Mouse (Mus musculus): ENCODE measurements around the gene Ppp1r3f. TPM values are rescaled to one million over a fixed set of nuclear protein-coding genes. Genes with fewer than 3 reads are reported as not detected.

The Ppp1r3f gene
- 1 to 10 TPM; 2.6 to 3.4 TPM for total RNA-seq (2021)
- long read RNA-seq, experiment 1, full-length matches to known transcripts: 2 of 2 reads
- long read RNA-seq, experiment 1, partial matches to known transcripts: 0 of 2 reads
- long read RNA-seq, experiment 1, other reads (novel, unspliced or antisense): 0 of 2 reads
- long read RNA-seq, experiment 2, partial matches to known transcripts: 0 of 4 reads
- long read RNA-seq, experiment 2, other reads (novel, unspliced or antisense): 0 of 4 reads

DNA sequence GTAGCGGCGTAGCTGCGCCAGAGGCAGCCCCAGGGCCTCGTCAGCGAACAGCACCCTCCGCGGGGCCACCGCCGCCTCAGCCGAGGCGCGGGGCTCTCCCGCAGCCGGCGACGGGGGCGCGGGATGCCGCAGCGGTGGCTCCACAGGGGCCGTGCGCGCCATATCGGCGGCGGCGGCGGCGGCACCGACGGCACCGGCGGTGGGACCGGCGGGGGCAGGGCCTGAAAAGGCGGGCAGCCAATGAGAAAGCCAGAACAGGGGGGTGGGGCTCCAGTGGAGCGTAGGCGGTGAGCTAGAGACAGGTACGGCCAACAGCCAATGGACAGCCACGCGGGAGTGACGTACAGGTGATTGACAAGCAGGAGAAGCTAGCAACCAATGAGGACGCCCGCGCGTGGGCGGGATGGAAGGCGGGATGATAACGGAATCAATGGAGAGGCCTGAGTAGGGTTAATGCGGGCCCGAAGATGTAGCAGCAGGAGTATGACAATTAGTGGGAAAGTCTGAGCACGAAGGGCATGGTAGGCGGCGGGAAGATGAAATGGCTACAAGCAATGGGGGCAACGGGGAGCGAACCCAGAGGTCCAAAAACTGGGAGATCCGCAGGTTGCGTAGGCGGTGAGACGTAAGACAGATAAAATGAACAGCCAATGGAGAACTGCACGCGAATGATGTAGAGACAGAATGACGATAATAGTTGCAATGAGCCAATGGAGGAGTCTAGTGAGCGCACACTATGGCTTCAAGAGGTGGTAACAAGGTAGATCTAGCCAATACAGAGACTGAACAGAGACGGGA lies at the start of gene Ppp1r3f:
Gene Ppp1r3f, minus strand, starts transcription at position 197 of the 798 bp plus-strand sequence.
- DNase-seq (ENCODE audit: low spot score in 2 of 2): peak; percentile 72 to 86

DNA sequence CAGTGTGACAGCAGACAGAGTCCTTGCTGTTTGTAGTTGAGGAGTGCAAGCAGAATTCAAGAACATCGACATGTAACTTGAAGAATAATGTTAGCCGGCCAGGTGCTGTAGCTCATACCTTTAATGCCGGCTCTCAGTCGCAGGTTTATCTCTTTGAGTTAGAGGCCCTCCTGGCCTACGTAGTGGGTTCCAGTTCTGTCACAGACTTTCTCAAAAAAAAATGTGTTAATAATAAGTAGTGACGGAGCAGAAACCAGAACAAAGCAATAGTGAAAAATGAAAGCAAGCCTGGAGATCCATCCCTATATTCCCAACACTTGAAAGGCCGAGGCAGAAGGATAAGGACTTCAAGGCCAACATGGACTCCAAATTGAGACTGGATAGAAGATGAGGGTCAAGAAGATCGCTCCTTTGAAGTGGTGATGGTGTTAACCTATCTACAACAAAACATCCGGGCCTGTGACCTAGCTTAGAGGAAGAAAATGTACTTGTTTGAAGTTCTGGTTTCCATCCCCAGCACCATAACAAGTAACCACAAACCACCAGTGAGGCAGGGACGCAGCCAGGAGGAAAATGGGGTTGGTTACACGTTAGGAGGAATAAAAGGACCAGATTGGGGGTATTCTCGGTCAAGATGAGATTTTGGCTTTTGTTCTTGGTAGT lies 43.9 kb upstream of the Ppp1r3f start:
- DNase-seq (ENCODE audit: low spot score in 2 of 2): no peak

DNA sequence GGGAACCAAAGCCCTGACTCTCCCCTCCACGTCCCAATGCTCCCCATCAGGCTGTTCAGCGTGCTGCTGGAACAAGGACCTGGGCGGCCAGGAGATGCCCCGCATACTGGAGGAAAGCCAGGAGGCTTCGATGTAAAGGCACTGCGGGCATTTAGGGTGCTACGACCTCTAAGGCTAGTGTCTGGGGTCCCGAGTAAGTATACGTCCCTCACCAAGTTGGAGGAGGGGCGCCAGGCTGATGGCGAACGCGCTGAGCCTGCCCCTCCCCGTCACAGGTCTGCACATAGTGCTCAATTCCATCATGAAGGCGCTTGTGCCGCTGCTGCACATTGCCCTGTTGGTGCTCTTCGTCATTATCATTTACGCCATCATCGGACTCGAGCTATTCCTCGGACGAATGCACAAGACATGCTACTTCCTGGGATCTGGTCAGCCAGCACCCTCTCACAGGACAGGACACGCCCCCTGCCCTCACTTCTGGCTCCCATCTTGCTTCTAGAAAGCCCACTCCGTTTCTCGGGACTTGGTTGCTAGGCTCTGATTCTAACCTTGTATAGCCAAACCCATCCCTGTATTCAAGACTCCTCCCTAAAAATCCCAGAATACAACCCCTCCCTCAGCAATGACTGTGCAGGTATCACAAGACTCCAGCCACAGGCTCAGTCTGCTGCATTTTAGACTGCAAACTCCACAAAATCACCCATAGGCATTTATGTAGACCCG lies 36.6 kb upstream of the Ppp1r3f start:
- DNase-seq (ENCODE audit: low spot score in 2 of 2): no peak

DNA sequence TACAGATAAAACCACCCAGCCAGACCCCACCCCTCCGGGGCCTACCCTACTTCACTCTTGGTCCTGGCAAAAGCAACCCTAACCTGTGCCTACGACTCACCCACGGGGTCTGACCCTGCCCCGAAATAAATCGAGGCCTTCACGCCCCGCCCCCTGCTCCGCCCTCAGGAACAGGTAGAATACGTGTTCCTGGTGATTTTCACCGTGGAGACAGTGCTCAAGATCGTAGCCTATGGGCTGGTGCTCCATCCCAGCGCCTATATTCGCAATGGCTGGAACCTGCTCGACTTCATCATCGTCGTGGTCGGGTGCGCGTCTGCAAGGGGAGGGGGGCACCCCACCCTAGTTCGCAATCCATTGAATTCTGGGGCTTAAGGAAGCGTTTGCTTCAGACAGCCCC lies 36.0 kb upstream of the Ppp1r3f start:
- DNase-seq (ENCODE audit: low spot score in 2 of 2): no peak

DNA sequence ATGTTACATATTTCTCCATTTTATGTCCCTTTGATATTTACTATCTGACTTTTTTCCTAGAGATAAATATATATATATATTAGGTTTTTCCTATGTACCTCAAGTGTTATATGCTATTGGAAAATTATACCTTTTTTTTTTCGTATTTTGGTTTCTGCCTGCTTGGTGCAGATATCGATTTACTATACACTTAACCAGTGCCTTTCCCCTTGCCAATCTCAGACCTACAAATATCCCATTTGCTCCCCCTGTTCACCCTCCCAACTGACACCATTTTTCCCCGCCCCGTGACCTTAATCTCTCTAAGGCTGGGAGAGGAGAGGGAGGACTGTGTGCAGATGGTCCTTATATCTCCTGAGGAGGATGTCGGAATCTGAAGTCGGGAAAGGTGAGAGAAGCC lies 32.7 kb upstream of the Ppp1r3f start, which contains the start of gene Cacna1f:
Gene Cacna1f, plus strand, starts transcription at position 301 of the 400 bp plus-strand sequence.
- no peak for DNase-seq (ENCODE audit: low spot score in 2 of 2)

DNA sequence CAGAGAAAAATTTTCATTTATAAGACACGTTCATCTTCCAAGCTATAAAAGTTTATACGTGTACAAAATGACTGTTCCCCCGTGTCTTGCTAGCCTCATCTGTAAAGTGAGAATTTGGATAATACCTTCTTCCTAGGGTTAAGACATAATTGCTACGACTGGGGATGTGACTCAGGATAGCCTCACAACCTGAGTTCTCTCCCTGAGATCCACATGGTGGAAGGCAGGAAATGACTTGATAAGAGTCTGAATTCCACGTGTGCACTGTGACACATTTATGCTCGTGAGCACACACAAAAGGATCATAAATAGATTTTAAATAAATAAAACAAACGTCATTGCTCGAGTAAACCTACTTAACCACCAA lies 31.5 kb upstream of the Ppp1r3f start:
- DNase-seq (ENCODE audit: low spot score in 2 of 2): no peak

DNA sequence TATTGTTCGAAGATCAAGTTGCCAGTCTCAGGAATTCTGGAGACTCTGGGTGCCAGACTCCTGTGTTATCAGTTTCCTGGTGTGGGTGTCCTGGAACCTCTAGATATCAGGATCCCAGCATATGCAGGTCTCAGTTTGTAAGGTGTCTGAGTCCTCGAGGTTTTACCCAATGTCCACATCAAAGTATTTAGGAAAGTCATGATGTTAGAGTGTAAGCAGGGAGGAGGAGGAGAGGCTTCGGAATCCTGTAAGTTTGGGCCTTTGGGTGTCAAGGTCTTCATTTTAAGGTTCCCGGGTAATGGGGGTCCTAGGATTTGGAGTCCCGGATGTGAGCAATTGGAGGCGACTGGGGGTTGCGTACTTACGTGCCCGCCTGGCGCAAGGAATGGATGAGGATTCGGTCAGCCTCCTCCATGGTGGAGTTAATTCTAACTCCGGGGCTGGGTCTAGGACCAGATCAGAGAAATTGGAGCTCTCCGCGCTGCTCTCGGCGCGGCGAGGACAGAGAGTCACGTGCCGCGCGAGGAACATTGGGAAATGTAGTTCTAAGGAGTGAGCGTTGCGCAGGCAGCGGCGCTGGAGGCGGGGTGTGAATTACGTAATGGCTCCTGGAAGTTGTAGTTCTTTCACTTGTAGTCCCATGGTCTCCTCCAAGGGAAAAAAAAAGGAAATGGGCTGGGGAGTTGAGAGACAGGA lies 30.9 kb upstream of the Ppp1r3f start, which contains the start of gene Ccdc22:
Gene Ccdc22, minus strand, starts transcription at position 639 of the 696 bp plus-strand sequence.
- DNase-seq (ENCODE audit: low spot score in 2 of 2): peak; percentile 46 to 80

DNA sequence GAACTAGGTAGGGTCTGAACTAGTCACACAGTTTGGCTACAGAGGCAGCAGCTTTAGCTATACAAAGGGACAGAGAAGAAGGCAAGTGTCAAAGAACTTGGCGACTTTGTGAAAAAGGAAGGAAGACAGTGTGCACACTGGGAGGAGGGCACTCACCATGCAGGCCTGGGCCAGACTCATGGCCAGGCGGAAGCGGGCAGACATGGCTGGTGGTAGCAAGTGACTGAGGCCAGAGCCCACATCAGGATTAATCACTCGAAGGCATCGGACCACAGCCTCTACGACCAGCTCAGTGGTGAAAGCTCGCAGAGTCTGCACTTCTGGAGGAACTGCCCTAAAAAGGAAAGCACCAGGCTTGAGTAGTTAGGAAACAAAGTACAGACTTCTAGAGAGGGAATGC lies 29.9 kb upstream of the Ppp1r3f start:
- no peak for DNase-seq (ENCODE audit: low spot score in 2 of 2)

DNA sequence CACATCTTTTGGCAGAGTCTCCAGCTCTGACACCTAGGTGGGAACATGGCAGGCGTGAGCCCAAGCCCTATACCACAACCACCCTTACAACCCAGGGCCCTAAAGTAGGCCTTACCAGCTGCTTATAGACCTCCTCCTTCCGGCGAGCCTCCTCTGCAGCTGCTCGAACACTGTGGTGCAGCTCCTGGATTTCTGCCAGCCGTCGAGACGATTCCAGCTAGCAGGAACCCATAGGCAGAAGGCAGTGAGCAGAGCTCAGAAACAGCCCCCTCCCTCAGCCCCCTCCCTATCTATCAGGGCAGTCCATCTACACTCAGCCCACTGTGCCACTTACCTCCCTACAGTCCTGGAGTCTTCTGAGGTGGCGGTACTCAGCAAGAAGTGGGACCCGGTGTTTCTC lies 21.3 kb upstream of the Ppp1r3f start:
- no peak for DNase-seq (ENCODE audit: low spot score in 2 of 2)

DNA sequence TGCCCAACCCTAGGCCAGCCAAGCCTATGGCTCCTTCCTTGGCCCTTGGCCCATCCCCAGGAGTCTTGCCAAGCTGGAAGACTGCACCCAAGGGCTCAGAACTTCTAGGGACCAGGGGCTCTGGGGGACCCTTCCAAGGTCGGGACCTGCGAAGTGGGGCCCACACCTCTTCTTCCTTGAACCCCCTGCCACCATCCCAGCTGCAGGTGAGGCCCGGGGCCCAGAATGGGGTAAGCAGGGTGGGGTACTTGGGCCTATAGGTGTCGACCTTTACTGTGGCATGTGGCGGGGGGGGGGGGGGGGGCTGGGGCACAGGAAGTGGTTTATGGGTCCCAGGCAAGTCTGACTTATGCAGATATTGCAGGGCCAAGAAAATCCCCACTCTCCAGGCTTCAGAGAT lies 12.3 kb upstream of the Ppp1r3f start:
- no peak for DNase-seq (ENCODE audit: low spot score in 2 of 2)

DNA sequence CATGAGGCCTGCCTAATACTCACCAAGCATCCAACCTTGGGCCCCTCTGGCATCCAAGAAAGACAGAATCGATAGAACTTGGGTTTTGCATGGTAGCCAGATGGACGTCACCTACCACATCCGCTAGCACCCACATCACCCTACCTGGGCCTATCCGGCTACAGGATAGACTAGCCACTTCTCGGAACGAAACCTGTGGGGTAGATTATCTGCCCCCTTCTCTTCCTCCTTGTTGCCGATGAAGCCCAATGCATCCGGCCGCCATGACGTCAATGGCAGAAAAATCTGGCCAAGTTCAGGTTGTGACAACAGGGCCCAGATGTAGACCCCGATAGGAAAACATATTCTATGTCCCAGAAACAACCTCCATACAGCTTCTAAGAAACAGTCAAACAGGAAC lies 9.8 kb upstream of the Ppp1r3f start:
- no peak for DNase-seq (ENCODE audit: low spot score in 2 of 2)

DNA sequence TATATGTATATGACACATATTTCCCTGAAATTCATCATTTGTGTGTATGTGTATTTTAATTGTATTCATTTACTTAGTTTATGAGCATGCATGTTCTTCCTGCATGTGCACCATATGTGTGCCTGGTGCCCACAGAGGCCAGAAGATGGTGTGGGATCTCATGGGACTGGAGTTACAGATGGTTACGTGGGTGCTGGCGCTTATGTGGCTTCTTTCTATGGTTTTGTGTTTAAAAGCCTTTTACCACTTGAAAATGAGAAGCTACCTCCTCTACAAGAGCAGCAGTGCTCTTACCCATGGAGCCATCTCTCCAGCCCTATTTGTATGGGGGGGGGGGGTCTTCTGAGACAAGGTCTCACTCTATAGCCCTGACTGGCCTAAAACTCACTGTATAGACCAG lies 7.1 kb upstream of the Ppp1r3f start:
- no peak for DNase-seq (ENCODE audit: low spot score in 2 of 2)

DNA sequence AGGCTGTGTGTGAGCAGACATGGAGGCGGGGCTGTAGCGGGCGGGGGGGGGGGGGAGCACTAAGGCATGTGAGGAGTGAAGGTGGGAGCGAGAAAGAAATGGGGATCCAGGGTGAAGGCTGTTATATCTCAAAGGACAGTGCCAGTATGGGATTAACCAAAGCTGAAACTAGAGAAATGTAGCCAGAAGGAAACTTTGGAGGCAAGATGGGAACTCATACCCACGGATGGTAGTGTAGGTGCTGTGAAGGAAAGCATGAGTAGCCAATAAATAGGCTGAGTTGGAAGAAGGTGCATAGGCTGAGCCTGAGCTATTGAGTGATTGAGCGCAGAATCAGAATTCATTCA lies 775 bp upstream of the Ppp1r3f start:
- no peak for DNase-seq (ENCODE audit: low spot score in 2 of 2)

DNA sequence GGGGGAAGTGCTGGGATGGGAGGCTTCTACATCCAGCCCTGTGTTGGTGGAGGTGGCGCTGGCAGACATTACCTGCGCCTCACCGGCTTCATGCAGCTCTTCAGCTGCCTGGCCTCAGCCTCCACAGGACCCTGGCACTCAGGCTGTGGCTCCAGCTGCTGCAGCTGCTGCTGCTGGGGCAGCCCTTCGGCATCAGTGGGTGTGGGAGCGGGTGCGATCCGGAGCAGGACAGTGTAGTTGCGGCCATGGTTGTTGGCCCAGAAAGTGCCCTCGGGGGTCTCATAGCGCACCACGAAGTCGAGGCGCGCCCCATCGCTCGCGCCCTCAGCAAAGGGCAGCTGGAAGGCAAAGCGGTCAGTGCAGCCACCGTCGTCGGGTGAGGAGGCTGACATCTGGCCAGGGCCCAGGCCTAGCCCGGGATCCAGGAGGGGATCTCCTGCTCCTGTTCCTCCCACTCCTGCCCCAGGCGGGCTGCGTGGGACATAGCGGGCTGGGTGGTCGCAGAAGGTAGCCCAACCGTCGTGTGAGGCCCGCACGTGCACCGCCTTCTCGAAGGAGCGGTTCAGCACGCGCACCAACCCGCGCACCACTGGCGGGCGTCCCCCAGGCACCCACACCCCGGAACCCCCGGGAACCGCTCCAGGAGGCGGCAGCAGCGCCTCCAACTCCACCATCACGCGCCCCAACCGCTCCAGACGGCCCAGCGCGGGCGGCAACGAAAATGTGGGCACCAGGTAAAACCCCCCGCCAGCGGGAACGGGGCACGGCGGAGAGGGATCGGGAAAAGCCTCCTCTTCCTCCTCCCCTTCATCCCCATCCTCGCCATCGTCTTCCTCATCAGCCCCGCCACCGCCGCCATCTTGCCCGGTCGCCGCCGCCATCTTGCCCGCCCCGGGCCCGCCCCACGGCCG lies 652 bp downstream of the Ppp1r3f start, which contains the start of gene Foxp3:
Gene Foxp3, plus strand, starts transcription at position 469 of the 911 bp plus-strand sequence.
- DNase-seq (ENCODE audit: low spot score in 2 of 2): peak; percentile 29 to 45

DNA sequence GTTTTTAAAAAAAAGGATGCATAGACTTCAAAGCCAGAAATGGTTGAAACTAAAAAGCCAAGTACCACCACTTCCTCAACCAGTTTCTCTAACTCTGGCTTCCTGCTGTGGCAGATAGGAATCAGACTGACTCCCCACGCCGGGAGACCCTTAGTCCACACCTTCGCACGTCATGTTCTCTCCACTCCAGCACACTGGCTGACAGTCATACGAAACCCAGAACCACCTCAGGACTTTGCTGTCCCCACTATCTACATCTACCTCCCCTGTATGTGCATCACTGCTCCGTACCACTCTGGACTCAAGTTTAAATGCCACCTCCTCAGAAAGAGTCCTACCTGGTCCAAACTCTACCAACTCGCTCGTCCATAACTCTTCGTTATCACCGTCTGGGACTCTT lies 1.6 kb downstream of the Ppp1r3f start:
- DNase-seq (ENCODE audit: low spot score in 2 of 2): no peak

DNA sequence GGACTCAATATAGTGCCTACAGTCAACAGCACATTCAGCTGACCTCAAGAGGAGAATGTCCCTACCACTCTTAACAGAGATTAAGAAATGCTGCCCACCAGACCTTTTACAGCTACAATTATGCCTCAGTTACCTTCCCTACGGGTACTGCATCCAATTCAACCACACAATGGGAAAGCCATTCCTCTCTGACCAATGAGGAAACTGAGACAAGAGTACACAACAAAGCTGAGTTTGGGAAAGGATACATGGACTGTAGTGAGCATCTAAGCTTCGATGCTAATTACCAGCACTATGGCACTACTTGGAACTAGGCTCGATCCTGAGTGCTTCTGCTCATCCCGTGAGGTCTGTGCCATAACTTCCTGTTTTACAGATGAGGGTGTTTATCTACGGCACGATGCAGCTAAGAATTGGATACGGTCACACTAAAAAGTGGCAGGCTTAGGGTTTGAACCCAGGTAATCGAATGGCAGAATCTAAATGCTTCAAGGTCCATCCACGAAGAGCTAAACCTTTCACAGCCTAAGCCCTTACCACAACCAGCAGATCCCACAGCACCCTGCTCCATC lies 2.4 kb downstream of the Ppp1r3f start:
- no peak for DNase-seq (ENCODE audit: low spot score in 2 of 2)

DNA sequence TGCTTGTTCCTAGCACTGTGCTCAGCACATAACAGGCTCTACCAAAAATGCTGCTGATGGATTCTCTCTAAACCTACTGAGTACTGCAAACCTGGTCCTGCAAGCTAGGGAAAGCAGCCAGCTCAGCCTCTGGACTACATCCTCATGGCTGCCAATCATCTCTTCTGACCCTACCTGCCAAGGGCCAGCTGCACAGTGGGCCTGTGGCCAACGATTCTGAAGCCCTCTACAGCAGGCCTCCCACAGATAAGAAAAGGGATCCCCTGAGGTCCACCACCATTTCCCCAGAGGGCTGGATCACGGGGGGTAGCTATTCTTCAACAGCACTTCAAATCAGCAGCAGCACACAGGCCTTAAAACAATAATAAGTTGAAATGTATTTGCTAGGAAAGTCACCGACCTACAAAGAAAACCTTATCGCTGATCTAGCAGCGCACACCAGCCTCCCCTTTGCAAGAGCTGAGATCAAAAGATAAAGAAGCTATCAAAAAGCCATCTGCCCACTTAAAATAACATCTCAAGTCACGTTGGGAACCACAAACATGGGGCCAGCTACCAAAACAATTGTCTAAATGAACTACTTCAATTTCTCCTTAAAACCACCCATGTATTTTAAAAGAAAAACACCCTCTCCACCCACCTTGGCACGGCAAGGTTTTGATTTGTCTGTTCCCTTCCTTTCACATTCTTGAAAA lies 3.5 kb downstream of the Ppp1r3f start:
- no peak for DNase-seq (ENCODE audit: low spot score in 2 of 2)

DNA sequence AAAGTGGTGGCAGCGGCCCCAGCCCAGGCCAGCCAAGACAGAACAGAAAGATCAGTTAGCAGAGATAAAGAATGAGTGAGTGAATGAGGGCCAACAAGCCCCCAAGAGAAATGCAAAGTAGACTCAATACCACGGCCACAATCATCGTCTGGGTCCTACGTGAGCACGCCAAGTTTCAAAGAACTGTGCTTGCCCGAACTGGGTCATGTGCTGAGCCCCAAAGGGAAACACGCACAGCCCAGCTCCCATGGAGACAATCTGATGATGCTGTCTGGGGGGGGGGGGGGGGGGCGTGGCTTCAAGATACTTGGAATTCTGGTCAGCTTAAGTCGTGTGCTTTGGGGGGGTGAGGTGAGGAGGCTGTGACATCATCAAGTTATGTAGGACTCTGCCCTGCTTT lies 6.6 kb downstream of the Ppp1r3f start:
- no peak for DNase-seq (ENCODE audit: low spot score in 2 of 2)

DNA sequence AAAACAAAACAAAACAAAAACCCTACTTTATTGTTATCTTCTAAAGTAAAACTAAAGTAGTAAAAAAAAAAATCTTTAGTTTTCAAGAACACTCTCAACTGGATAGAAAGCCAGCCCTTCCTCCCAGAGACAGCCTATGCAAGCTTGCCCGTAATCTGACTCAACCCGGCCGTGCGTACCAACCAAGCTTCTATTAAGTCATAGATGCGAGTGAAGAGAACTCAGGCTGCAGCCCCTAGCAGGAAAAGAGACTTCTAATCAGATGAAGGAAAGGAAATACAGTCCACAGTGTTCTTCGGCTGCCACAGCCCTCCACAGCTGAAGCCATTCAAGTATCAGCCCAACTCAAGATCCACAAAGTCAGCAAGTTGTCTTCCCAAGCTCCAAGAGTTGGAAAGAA lies 7.7 kb downstream of the Ppp1r3f start:
- DNase-seq (ENCODE audit: low spot score in 2 of 2): no peak

All from gastrocnemius, postnatal 4 days (tissue).